Mouse (Mus musculus) ES-Bruce4 (cell line): ENCODE results near the gene Ispd. TPM values are rescaled to one million over a fixed set of nuclear protein-coding genes. Genes with fewer than 3 reads are reported as not detected.

Experiments used
- H3K27ac ChIP-seq: 2 replicates; pipeline ENCODE4 v1.5.1; 2012; ENCODE audit warnings: low read length, inconsistent platforms; ENCODE audit not compliant: insufficient read depth
- H3K27me3 ChIP-seq: 2 replicates; pipeline ENCODE4 v1.6.1; 2012; ENCODE audit warnings: mild to moderate bottlenecking, low read length, inconsistent platforms; ENCODE audit not compliant: control insufficient read depth, poor library complexity, insufficient read depth, severe bottlenecking
- H3K36me3 ChIP-seq: 2 replicates; pipeline ENCODE4 v1.6.1; 2012; ENCODE audit warnings: inconsistent platforms, mild to moderate bottlenecking, low read length, moderate library complexity; ENCODE audit not compliant: control insufficient read depth, poor library complexity, insufficient read depth, severe bottlenecking
- H3K4me1 ChIP-seq: one replicate; pipeline ENCODE4 v1.8.1; 2011; ENCODE audit warnings: low read length; ENCODE audit not compliant: control insufficient read depth, insufficient read depth
- H3K4me3 ChIP-seq: 2 replicates; pipeline ENCODE4 v1.5.1; 2011; ENCODE audit warnings: low read depth, mild to moderate bottlenecking, low read length
- H3K9ac ChIP-seq: 2 replicates; pipeline ENCODE4 v1.6.1; 2012; ENCODE audit warnings: low read depth, mild to moderate bottlenecking, inconsistent platforms; ENCODE audit not compliant: poor library complexity, severe bottlenecking
- H3K9me3 ChIP-seq: replicated peaks from 2 replicates; pipeline ENCODE4 v1.6.1; 2012; ENCODE audit warnings: mild to moderate bottlenecking, low read length, inconsistent platforms; ENCODE audit not compliant: control insufficient read depth, poor library complexity, insufficient read depth, severe bottlenecking
- CTCF ChIP-seq: IDR thresholded peaks from one replicate; pipeline ENCODE4 v1.8.1; 2011; ENCODE audit warnings: low read depth, low read length
- EP300 ChIP-seq: IDR thresholded peaks from 2 replicates; pipeline ENCODE4 v1.6.1; 2011; ENCODE audit warnings: low read depth, low read length; ENCODE audit not compliant: insufficient read depth
- POLR2A ChIP-seq: IDR thresholded peaks from one replicate; pipeline ENCODE4 v1.8.1; 2011; ENCODE audit warnings: low read length; ENCODE audit not compliant: insufficient read depth
- polyA plus RNA-seq: library from polyadenylated mRNA; stranded (reverse); fragments of >200 nt; gene quantifications from 2 replicates; pipeline ENCODE4 v1.2.4, GENCODE M21; 2011; ENCODE audit warnings: low read depth; ENCODE audit not compliant: missing spikeins, insufficient read depth, insufficient read length

Gene Ispd
- polyA plus RNA-seq, 1 experiment, result 1.2 TPM

- TF ChIP-seq EP300 (no peak), POLR2A (no peak), CTCF (no peak)
- Histone ChIP-seq H3K9ac (no peak overlapping the region), H3K27me3 (no peaks in the 10 kb centered on the region), H3K36me3 (no peaks in the 10 kb centered on the region), H3K4me1 (no peaks in the 10 kb centered on the region), H3K4me3 (no peak overlapping the region), H3K27ac (no peak overlapping the region), H3K9me3 (no peaks in the 10 kb centered on the region)
These were observed 240.9 kb downstream of the Ispd start for GRCm38 (mm10) chr12:36621960-36622736.

- Histone ChIP-seq H3K9ac (no peak overlapping the region), H3K27me3 (no peaks in the 10 kb centered on the region)
- TF ChIP-seq EP300, result no peak
- no peak for TF ChIP-seq CTCF
- no peak for TF ChIP-seq POLR2A
These were observed 246.0 kb downstream of the Ispd start for GRCm38 (mm10) chr12:36627204-36627603.

GRCm38 (mm10) chr12:36632427-36632826, 251.2 kb downstream of the Ispd start:
- no peak overlapping the region for H3K27ac ChIP-seq
- H3K4me1 ChIP-seq, result no peaks in the 10 kb centered on the region
- no peaks in the 10 kb centered on the region for H3K36me3 ChIP-seq
- no peaks in the 10 kb centered on the region for H3K27me3 ChIP-seq
- no peaks in the 10 kb centered on the region for H3K9me3 ChIP-seq
- no peak for TF ChIP-seq EP300
- TF ChIP-seq CTCF, result no peak
- no peak for TF ChIP-seq POLR2A
- H3K9ac ChIP-seq, result no peak overlapping the region
- H3K4me3 ChIP-seq, result no peak overlapping the region

More at GRCm38 (mm10) chr12:36627204-36627603, 246.0 kb downstream of the Ispd start:
- Histone ChIP-seq H3K4me1 (no peaks in the 10 kb centered on the region), H3K27ac (no peak overlapping the region), H3K9me3 (no peaks in the 10 kb centered on the region), H3K4me3 (no peak overlapping the region), H3K36me3 (no peaks in the 10 kb centered on the region)

- H3K27ac ChIP-seq, result no peak overlapping the region
- TF ChIP-seq EP300, result no peak
- TF ChIP-seq CTCF, result no peak
- no peak for TF ChIP-seq POLR2A
- no peaks in the 10 kb centered on the region for H3K27me3 ChIP-seq
- no peaks in the 10 kb centered on the region for H3K36me3 ChIP-seq
- H3K9me3 ChIP-seq, result no peaks in the 10 kb centered on the region
- H3K4me1 ChIP-seq, result no peaks in the 10 kb centered on the region
- no peak overlapping the region for H3K4me3 ChIP-seq
- no peak overlapping the region for H3K9ac ChIP-seq
These were observed 266.3 kb downstream of the Ispd start for GRCm38 (mm10) chr12:36647514-36647913.

GRCm38 (mm10) chr12:36662496-36662895, 281.2 kb downstream of the Ispd start:
- no peak overlapping the region for H3K4me3 ChIP-seq
- H3K27ac ChIP-seq, result no peak overlapping the region
- TF ChIP-seq EP300 (no peak), CTCF (no peak), POLR2A (no peak)
- H3K36me3 ChIP-seq, result no peaks in the 10 kb centered on the region
- no peaks in the 10 kb centered on the region for H3K9me3 ChIP-seq
- no peaks in the 10 kb centered on the region for H3K27me3 ChIP-seq
- no peak overlapping the region for H3K9ac ChIP-seq
- no peaks in the 10 kb centered on the region for H3K4me1 ChIP-seq

GRCm38 (mm10) chr12:36664783-36665182, 283.5 kb downstream of the Ispd start:
- no peaks in the 10 kb centered on the region for H3K4me1 ChIP-seq
- H3K9ac ChIP-seq, result no peak overlapping the region
- no peak overlapping the region for H3K27ac ChIP-seq
- no peaks in the 10 kb centered on the region for H3K9me3 ChIP-seq
- H3K36me3 ChIP-seq, result no peaks in the 10 kb centered on the region
- H3K27me3 ChIP-seq, result no peaks in the 10 kb centered on the region
- H3K4me3 ChIP-seq, result no peak overlapping the region
- TF ChIP-seq EP300, result no peak
- no peak for TF ChIP-seq CTCF
- no peak for TF ChIP-seq POLR2A
